ENCODE assay signal across 30 mouse cellular contexts in the genomic region with DNA sequence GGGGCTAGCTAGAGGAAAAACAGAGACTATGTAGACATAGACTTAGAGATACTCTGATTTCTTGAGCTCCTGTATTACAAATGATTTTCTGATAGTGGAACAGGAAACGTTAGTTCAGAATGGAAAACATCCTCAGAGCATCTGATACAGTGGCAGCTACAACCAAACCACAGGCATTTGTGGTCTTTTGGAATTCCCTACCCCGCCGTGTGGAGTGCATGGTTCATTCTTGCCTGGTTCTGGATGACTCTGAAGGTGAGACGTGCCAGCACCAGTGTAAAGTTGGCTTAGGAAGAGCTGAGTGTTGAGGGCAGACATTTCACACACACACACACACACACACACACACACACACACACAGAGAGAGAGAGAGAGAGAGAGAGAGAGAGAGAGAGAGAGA. TPM values are rescaled to one million over a fixed set of nuclear protein-coding genes. Genes with fewer than 3 reads are reported as not detected.
"Had no signal": no experiment of that assay in that cellular context is flagged by ENCODE, and none has a peak within 500 bp of the region (broad histone marks: within the 10 kb centered on the region; RNA-seq: fewer than 3 reads in every experiment).

No protein-coding gene starts in this region.

- H3K9ac ChIP-seq: heart, embryonic 12.5 days; hindbrain, embryonic 12.5 days; hindbrain, embryonic 14.5 days; kidney, embryonic 15.5 days; limb, embryonic 13.5 days; limb, embryonic 15.5 days; liver, embryonic 12.5 days; liver, embryonic 14.5 days had no signal

- H3K4me1 ChIP-seq: heart, embryonic 10.5 days; heart, embryonic 12.5 days; hindbrain, embryonic 10.5 days; hindbrain, embryonic 12.5 days; kidney, embryonic 15.5 days; limb, embryonic 13.5 days; limb, embryonic 15.5 days; liver, embryonic 12.5 days had no signal

- H3K27me3 ChIP-seq: hindbrain, embryonic 12.5 days; kidney, embryonic 15.5 days; limb, embryonic 13.5 days; limb, embryonic 15.5 days; liver, embryonic 12.5 days had no signal

- H3K4me3 ChIP-seq: gastrocnemius, adult 2 months; heart, embryonic 10.5 days; heart, embryonic 12.5 days; hindbrain, embryonic 10.5 days; hindbrain, embryonic 12.5 days; kidney, embryonic 15.5 days; limb, embryonic 13.5 days; limb, embryonic 15.5 days; liver, embryonic 12.5 days had no signal

- H3K27ac ChIP-seq: gastrocnemius, adult 2 months; heart, embryonic 10.5 days; hindbrain, embryonic 10.5 days; hindbrain, embryonic 12.5 days; hindbrain, embryonic 14.5 days; kidney, embryonic 15.5 days; kidney, postnatal 0 days; limb, embryonic 13.5 days; limb, embryonic 15.5 days; liver, embryonic 12.5 days; liver, embryonic 14.5 days had no signal

- H3K9me3 ChIP-seq: heart, embryonic 10.5 days; heart, embryonic 12.5 days; hindbrain, embryonic 10.5 days; hindbrain, embryonic 12.5 days; kidney, embryonic 15.5 days; limb, embryonic 13.5 days; limb, embryonic 15.5 days; liver, embryonic 12.5 days had no signal

- ATAC-seq: hindbrain, embryonic 16.5 days; intestine, embryonic 16.5 days; liver, embryonic 12.5 days had no signal

- DNase-seq: gastrocnemius, adult 2 months; gastrocnemius, postnatal 10 days; gastrocnemius, postnatal 25 days; heart, adult 18-20 months; heart, postnatal 10 days; heart, postnatal 4 days; kidney, adult 11 months; kidney, adult 2 months; kidney, adult 9 months; kidney, postnatal 14 days; kidney, postnatal 36 days; layer of hippocampus, adult 9-11 months; layer of hippocampus, postnatal 36 days; left cerebral cortex, postnatal 4 days had no signal

- H3K36me3 ChIP-seq: heart, embryonic 10.5 days; heart, embryonic 12.5 days; hindbrain, embryonic 10.5 days; hindbrain, embryonic 12.5 days; kidney, embryonic 15.5 days; limb, embryonic 13.5 days; limb, embryonic 15.5 days; liver, embryonic 12.5 days had no signal

- H3K4me2 ChIP-seq: heart, embryonic 12.5 days; hindbrain, embryonic 12.5 days; hindbrain, embryonic 14.5 days; kidney, embryonic 15.5 days; limb, embryonic 13.5 days; limb, embryonic 15.5 days; liver, embryonic 12.5 days had no signal

RNA-seq across cellular contexts. Expression of a gene that starts 12.8 kb away (rescaled TPM):
- polyA plus RNA-seq: large intestine, adult 2 months; limb, embryonic 11.5 days; liver, adult 2 months had no signal
